Mouse (Mus musculus): ENCODE results near the gene Gm18596.
A peak's percentile ranks its signal among the peaks of the same experiment; 100 is the strongest.
"Not testable (repeated sequence)": the region's sequence is repeated elsewhere in the genome, so short reads cannot be mapped to it uniquely, and the experiment has no call there.

The Gm18596 gene

GRCm38 (mm10) chr10:77713734-77714133 is 28.7 kb downstream of the Gm18596 start:
- peak; percentile 77 for DNase-seq (ENCODE audit: extremely low read depth, low read depth)

- not testable (repeated sequence) for DNase-seq (ENCODE audit: extremely low read depth, low read depth)
These were observed 31.3 kb downstream of the Gm18596 start, which contains the start of gene Gm10024 for GRCm38 (mm10) chr10:77711157-77711556. Gene Gm10024, plus strand, starts transcription at chr10:77711457.

- DNase-seq (ENCODE audit: extremely low read depth, low read depth), result no peak
These were observed 32.6 kb downstream of the Gm18596 start for GRCm38 (mm10) chr10:77709831-77710230.

DNA sequence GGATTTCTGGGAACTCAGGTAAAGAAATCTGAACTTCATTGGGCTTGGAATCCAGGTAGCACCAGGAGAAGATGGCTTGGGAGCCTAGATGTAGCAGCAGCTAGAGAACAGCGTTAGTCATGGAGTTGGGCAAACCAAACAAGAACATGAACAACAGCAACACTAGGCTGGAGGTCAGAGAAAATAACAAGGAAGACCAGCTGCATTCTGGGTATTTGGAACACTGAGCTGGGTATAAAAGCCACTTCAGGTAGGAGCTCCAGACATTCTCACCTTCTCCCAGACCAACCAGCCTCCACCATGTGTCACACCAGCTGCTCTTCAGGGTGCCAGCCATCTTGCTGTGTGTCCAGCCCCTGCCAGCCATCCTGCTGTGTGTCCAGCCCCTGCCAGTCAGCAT is 36.1 kb downstream of the Gm18596 start, which contains the start of gene Gm10272:
Gene Gm10272, plus strand, starts transcription at position 301 of the 400 bp plus-strand sequence.
- DNase-seq (ENCODE audit: extremely low read depth, low read depth), result no peak

DNA sequence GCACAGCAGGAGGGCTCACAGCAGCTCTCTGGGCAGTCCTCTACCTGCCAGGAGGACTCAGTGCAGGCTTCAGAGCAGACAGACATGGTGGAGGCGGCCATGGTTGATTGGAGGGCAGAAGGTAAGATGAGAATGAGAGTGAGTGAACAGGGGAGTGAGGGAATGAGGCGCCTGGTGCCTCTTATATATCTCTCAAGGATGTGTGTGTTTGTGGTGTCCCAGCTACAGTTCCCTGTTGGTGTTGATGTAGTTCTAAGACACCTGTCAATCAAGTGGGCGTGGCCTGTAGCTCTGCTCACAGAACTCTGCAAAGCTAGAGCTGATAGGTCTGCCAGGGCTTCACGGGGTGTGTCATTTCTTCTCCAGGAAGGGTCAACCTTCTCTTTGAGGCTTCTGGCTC is 45.3 kb downstream of the Gm18596 start, which contains the start of gene Gm9508:
Gene Gm9508, minus strand, starts transcription at position 101 of the 400 bp plus-strand sequence.
- no peak for DNase-seq (ENCODE audit: extremely low read depth, low read depth)
